Mouse (Mus musculus) left cerebral cortex, postnatal 25 days (tissue): ENCODE measurements around the gene Syngr3. TPM values are rescaled to one million over a fixed set of nuclear protein-coding genes. Genes with fewer than 3 reads are reported as not detected.

ENCODE experiments used
- total RNA-seq, 2 experiments: library from RNA; stranded (reverse); gene quantifications; 2 replicates each; pipeline ENCODE4 v1.2.3; 2021

The Syngr3 gene
- total RNA-seq, 2 experiments from 2014 or later = 203 to 214 TPM

Other genes with a start within 250 kb of the Syngr3 start
- 1 to 10 TPM; 6.4 to 8.1 TPM for gene Dnase1l2, start 246.8 kb downstream of the Syngr3 start, total RNA-seq
- 10 to 100 TPM; 30.4 to 33.2 TPM for gene E4f1, start 219.6 kb downstream of the Syngr3 start, total RNA-seq
- gene Pgp, start 219.6 kb downstream of the Syngr3 start, total RNA-seq = 10 to 100 TPM; 70.2 to 72.3 TPM
- gene Bricd5, start 216.1 kb downstream of the Syngr3 start, total RNA-seq = 1 to 10 TPM; 1.4 to 1.6 TPM
- 10 to 100 TPM; 30.0 to 32.2 TPM for gene Mlst8, start 210.9 kb downstream of the Syngr3 start, total RNA-seq
- gene Caskin1, start 201.4 kb downstream of the Syngr3 start, total RNA-seq = 100 to 1,000 TPM; 115 to 121 TPM
- 10 to 100 TPM; 75.1 to 77.7 TPM for gene Traf7, start 162.0 kb downstream of the Syngr3 start, total RNA-seq
- gene Rab26, start 155.7 kb downstream of the Syngr3 start, total RNA-seq = 10 to 100 TPM; 53.4 to 59.5 TPM
- 10 to 100 TPM; 66.4 to 84.7 TPM for gene Pkd1, start 140.1 kb downstream of the Syngr3 start, total RNA-seq
- gene Tsc2, start 57.3 kb downstream of the Syngr3 start, total RNA-seq = 100 to 1,000 TPM; 136 to 150 TPM
- 1 to 10 TPM; 3.3 to 6.5 TPM for gene Nthl1, start 57.3 kb downstream of the Syngr3 start, total RNA-seq
- gene Slc9a3r2, start 39.6 kb downstream of the Syngr3 start, total RNA-seq = 10 to 100 TPM; 48.0 to 49.9 TPM
- 1 to 10 TPM in 1 of 2 experiments, not detected in 1; 1.2 TPM for gene Npw, start 31.5 kb downstream of the Syngr3 start, total RNA-seq
- 10 to 100 TPM; 38.5 to 39.3 TPM for gene Zfp598, start 20.3 kb downstream of the Syngr3 start, total RNA-seq
- 10 to 100 TPM; 19.9 to 20.2 TPM for gene Gfer, start 6.2 kb upstream of the Syngr3 start, total RNA-seq
- 1 to 10 TPM; 3.1 to 3.7 TPM for gene Noxo1, start 6.3 kb upstream of the Syngr3 start, total RNA-seq
- gene Tbl3, start 17.7 kb upstream of the Syngr3 start, total RNA-seq = 10 to 100 TPM; 26.1 to 27.4 TPM
- not detected for gene Rnf151, start 28.1 kb upstream of the Syngr3 start, total RNA-seq
- gene Rps2, start 28.2 kb upstream of the Syngr3 start, total RNA-seq = 100 to 1,000 TPM; 300 to 313 TPM
- gene Ndufb10, start 34.5 kb upstream of the Syngr3 start, total RNA-seq = 100 to 1,000 TPM; 196 to 198 TPM
- gene Rpl3l, start 37.9 kb upstream of the Syngr3 start, total RNA-seq = under 1 TPM in 1 of 2 experiments, not detected in 1; 0.34 TPM
- gene Msrb1, start 46.7 kb upstream of the Syngr3 start, total RNA-seq = 10 to 100 TPM; 31.4 to 35.8 TPM
- under 1 TPM; 0.48 to 0.73 TPM for gene Hs3st6, start 63.0 kb upstream of the Syngr3 start, total RNA-seq
- not detected for gene Meiob, start 114.3 kb upstream of the Syngr3 start, total RNA-seq
- 100 to 1,000 TPM; 133 to 141 TPM for gene Hagh, start 150.2 kb upstream of the Syngr3 start, total RNA-seq
- gene Fahd1, start 160.4 kb upstream of the Syngr3 start, total RNA-seq = 10 to 100 TPM; 17.6 to 20.9 TPM
- gene Igfals, start 176.0 kb upstream of the Syngr3 start, total RNA-seq = not detected
- 10 to 100 TPM; 32.7 to 33.6 TPM for gene Nubp2, start 196.4 kb upstream of the Syngr3 start, total RNA-seq
- gene Spsb3, start 196.7 kb upstream of the Syngr3 start, total RNA-seq = 10 to 100 TPM; 57.9 to 58.0 TPM
- 10 to 100 TPM; 52.9 to 59.1 TPM for gene Eme2, start 205.1 kb upstream of the Syngr3 start, total RNA-seq
- 10 to 100 TPM; 64.6 to 69.9 TPM for gene Mrps34, start 205.2 kb upstream of the Syngr3 start, total RNA-seq
- gene Nme3, start 206.5 kb upstream of the Syngr3 start, total RNA-seq = 10 to 100 TPM; 47.4 to 47.5 TPM
- gene Mapk8ip3, start 247.0 kb upstream of the Syngr3 start, total RNA-seq = 100 to 1,000 TPM; 345 to 372 TPM